Mouse (Mus musculus): Measurements from ENCODE around the gene Stk16. TPM values are rescaled to one million over a fixed set of nuclear protein-coding genes. Genes with fewer than 3 reads are reported as not detected.

Stk16 gene
- polyA plus RNA-seq, 1 experiment from 2014 or later, result 110 TPM

DNA sequence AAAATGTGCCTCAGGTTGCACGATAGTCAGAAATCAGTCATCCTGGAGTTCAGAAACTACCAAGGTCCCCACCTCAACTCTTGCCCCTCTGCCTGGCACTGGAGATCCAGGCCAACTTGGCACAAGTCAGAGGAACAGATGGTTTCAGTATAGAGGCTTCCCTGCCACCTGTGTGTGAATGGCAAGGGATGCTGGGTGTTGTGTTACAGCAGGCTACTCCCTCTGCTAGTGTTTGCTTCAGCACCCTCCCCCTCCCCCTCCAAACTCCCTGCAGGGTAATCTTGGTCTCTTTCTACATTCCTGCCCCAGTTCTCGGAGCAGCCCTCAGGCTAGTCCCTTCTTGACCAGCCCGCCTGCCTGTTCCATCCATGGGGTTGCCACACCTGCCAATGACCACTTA lies 39.9 kb downstream of the Stk16 start:
- Histone ChIP-seq H3K9me3 (ENCODE audit: control insufficient read depth, low read length) (no peaks in the 10 kb centered on the region), H3K4me1 (replicated peaks; ENCODE audit: control insufficient read depth, insufficient read depth, low read length) (0 out of 2 replicates have a peak, but pooled peaks cover 2% of the 10 kb centered on the region), H3K4me2 (replicated peaks; ENCODE audit: low read depth, low read length) (no peak overlapping the region), H3K9ac (ENCODE audit: low read depth, low read length) (no peak overlapping the region), H3K4me3 (ENCODE audit: low read depth, low read length) (no peak overlapping the region), H3K27ac (ENCODE audit: low read depth, low read length) (no peak overlapping the region), H3K27me3 (ENCODE audit: control insufficient read depth, insufficient read depth, low read length) (peaks cover 4% of the 10 kb centered on the region; the same call in 1 of the 2 replicates), H3K36me3 (ENCODE audit: control insufficient read depth, insufficient read depth, low read length) (no peaks in the 10 kb centered on the region)
- no peak for ATAC-seq (ENCODE audit: low FRiP score)
- no peak for DNase-seq (ENCODE audit: low spot score)
- 67% methylated on average over 3 of the region's 3 CpGs for WGBS

GRCm38 (mm10) chr1:75251112-75251970 lies 40.7 kb downstream of the Stk16 start:
- H3K4me1 ChIP-seq (replicated peaks; ENCODE audit: control insufficient read depth, insufficient read depth, low read length), result 0 out of 2 replicates have a peak, but pooled peaks cover 2% of the 10 kb centered on the region
- peak; percentile 39; the same call in 1 of the 2 replicates for ATAC-seq (ENCODE audit: low FRiP score)
- H3K36me3 ChIP-seq (ENCODE audit: control insufficient read depth, insufficient read depth, low read length), result no peaks in the 10 kb centered on the region
- 2% methylated on average over 21 of the region's 22 CpGs for WGBS
- DNase-seq (ENCODE audit: low spot score), result peak; percentile 79
- no peaks in the 10 kb centered on the region for H3K9me3 ChIP-seq (ENCODE audit: control insufficient read depth, low read length)
- 0 out of 2 replicates have a peak overlapping the region, but pooled peaks have one; percentile 24 for H3K9ac ChIP-seq (ENCODE audit: low read depth, low read length)
- peak overlapping the region; percentile 38 for H3K4me2 ChIP-seq (replicated peaks; ENCODE audit: low read depth, low read length)
- H3K27ac ChIP-seq (ENCODE audit: low read depth, low read length), result no peak overlapping the region
- peaks cover 4% of the 10 kb centered on the region; the same call in 1 of the 2 replicates for H3K27me3 ChIP-seq (ENCODE audit: control insufficient read depth, insufficient read depth, low read length)
- H3K4me3 ChIP-seq (ENCODE audit: low read depth, low read length), result peak overlapping the region; percentile 2; the same call in 1 of the 2 replicates

GRCm38 (mm10) chr1:75252308-75252707 lies 41.7 kb downstream of the Stk16 start:
- Histone ChIP-seq H3K4me2 (replicated peaks; ENCODE audit: low read depth, low read length) (no peak overlapping the region), H3K27me3 (ENCODE audit: control insufficient read depth, insufficient read depth, low read length) (peaks cover 4% of the 10 kb centered on the region; the same call in 1 of the 2 replicates), H3K36me3 (ENCODE audit: control insufficient read depth, insufficient read depth, low read length) (no peaks in the 10 kb centered on the region), H3K9me3 (ENCODE audit: control insufficient read depth, low read length) (no peaks in the 10 kb centered on the region), H3K27ac (ENCODE audit: low read depth, low read length) (no peak overlapping the region), H3K4me3 (ENCODE audit: low read depth, low read length) (no peak overlapping the region), H3K9ac (ENCODE audit: low read depth, low read length) (no peak overlapping the region), H3K4me1 (replicated peaks; ENCODE audit: control insufficient read depth, insufficient read depth, low read length) (0 out of 2 replicates have a peak, but pooled peaks cover 2% of the 10 kb centered on the region)
- 67% methylated on average over 13 of the region's 13 CpGs for WGBS
- DNase-seq (ENCODE audit: low spot score) (no peak), ATAC-seq (ENCODE audit: low FRiP score) (no peak)

DNA sequence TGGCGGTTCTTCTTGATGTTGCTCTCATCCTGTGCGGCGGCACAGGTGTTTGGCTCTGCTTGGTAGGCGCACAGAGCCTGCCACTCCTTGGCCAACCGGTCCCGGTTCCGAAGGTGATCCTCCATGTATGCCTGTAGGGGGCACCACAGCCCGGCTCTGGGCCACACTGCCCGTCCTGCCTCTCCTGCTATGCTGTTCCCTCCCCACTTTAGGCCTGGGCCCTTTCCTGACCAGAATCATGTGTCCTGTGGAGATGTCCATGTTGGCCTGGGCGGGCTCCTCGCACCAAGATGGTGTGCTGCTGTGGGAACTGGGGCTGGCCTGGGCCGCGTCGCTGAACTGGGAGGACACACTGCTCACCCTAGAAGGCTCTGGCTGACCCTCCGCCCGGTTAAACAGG lies 42.4 kb downstream of the Stk16 start:
- 74% methylated on average over 16 of the region's 16 CpGs for WGBS
- H3K36me3 ChIP-seq (ENCODE audit: control insufficient read depth, insufficient read depth, low read length), result no peaks in the 10 kb centered on the region
- H3K9me3 ChIP-seq (ENCODE audit: control insufficient read depth, low read length), result no peaks in the 10 kb centered on the region
- no peak overlapping the region for H3K4me3 ChIP-seq (ENCODE audit: low read depth, low read length)
- H3K4me2 ChIP-seq (replicated peaks; ENCODE audit: low read depth, low read length), result no peak overlapping the region
- peaks cover 4% of the 10 kb centered on the region; the same call in 1 of the 2 replicates for H3K27me3 ChIP-seq (ENCODE audit: control insufficient read depth, insufficient read depth, low read length)
- no peak overlapping the region for H3K9ac ChIP-seq (ENCODE audit: low read depth, low read length)
- H3K4me1 ChIP-seq (replicated peaks; ENCODE audit: control insufficient read depth, insufficient read depth, low read length), result 0 out of 2 replicates have a peak, but pooled peaks cover 2% of the 10 kb centered on the region
- ATAC-seq (ENCODE audit: low FRiP score) (no peak), DNase-seq (ENCODE audit: low spot score) (no peak)
- no peak overlapping the region for H3K27ac ChIP-seq (ENCODE audit: low read depth, low read length)

- 0 out of 2 replicates have a peak, but pooled peaks cover 2% of the 10 kb centered on the region for H3K4me1 ChIP-seq (replicated peaks; ENCODE audit: control insufficient read depth, insufficient read depth, low read length)
- peaks cover 4% of the 10 kb centered on the region; the same call in 1 of the 2 replicates for H3K27me3 ChIP-seq (ENCODE audit: control insufficient read depth, insufficient read depth, low read length)
- no peak overlapping the region for H3K9ac ChIP-seq (ENCODE audit: low read depth, low read length)
- no peak overlapping the region for H3K4me2 ChIP-seq (replicated peaks; ENCODE audit: low read depth, low read length)
- H3K27ac ChIP-seq (ENCODE audit: low read depth, low read length), result no peak overlapping the region; the same call in 1 of the 2 replicates
- H3K4me3 ChIP-seq (ENCODE audit: low read depth, low read length), result no peak overlapping the region
- no peaks in the 10 kb centered on the region for H3K36me3 ChIP-seq (ENCODE audit: control insufficient read depth, insufficient read depth, low read length)
- DNase-seq (ENCODE audit: low spot score) (peak; percentile 91), ATAC-seq (ENCODE audit: low FRiP score) (no peak)
- 65% methylated on average over 16 of the region's 16 CpGs for WGBS
- H3K9me3 ChIP-seq (ENCODE audit: control insufficient read depth, low read length), result no peaks in the 10 kb centered on the region
Observed at GRCm38 (mm10) chr1:75253849-75254624, 43.4 kb downstream of the Stk16 start.

GRCm38 (mm10) chr1:75254625-75255013 lies 44.0 kb downstream of the Stk16 start:
- WGBS, result 71% methylated on average over 8 of the region's 8 CpGs
- no peaks in the 10 kb centered on the region for H3K36me3 ChIP-seq (ENCODE audit: control insufficient read depth, insufficient read depth, low read length)
- H3K9me3 ChIP-seq (ENCODE audit: control insufficient read depth, low read length), result no peaks in the 10 kb centered on the region
- no peak overlapping the region for H3K9ac ChIP-seq (ENCODE audit: low read depth, low read length)
- ATAC-seq (ENCODE audit: low FRiP score) (no peak), DNase-seq (ENCODE audit: low spot score) (no peak)
- no peak overlapping the region for H3K4me2 ChIP-seq (replicated peaks; ENCODE audit: low read depth, low read length)
- H3K27ac ChIP-seq (ENCODE audit: low read depth, low read length), result no peak overlapping the region; the same call in 1 of the 2 replicates
- no peak overlapping the region for H3K4me3 ChIP-seq (ENCODE audit: low read depth, low read length)
- peaks cover 4% of the 10 kb centered on the region; the same call in 1 of the 2 replicates for H3K27me3 ChIP-seq (ENCODE audit: control insufficient read depth, insufficient read depth, low read length)
- H3K4me1 ChIP-seq (replicated peaks; ENCODE audit: control insufficient read depth, insufficient read depth, low read length), result 0 out of 2 replicates have a peak, but pooled peaks cover 2% of the 10 kb centered on the region

DNA sequence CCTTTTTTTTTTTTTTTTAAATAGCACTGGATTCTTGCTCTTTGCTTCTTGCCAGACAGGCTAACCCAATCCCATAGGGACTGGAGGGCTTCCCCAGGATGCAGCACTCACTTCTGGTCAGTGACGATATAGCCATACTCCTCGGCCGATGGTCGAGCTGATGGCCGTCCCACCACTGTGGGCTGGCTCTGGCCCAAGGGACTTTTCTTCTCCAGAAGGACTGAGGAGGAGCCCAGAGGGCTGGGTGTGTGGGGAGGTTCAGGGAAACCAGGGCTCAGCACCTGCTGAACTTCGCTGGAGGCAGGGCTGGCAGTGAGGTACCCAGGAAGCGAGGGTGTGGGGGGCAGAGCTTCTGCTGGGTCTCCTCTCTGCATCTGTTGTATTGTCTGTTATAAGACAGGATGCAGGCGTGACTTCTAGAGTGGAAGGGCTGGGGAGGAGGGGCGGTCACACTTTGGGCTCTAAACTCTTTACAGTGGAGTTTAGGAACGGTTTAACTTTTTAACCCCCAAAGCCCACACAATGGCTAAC lies 44.9 kb downstream of the Stk16 start:
- Histone ChIP-seq H3K27ac (ENCODE audit: low read depth, low read length) (no peak overlapping the region), H3K9me3 (ENCODE audit: control insufficient read depth, low read length) (no peaks in the 10 kb centered on the region), H3K4me3 (ENCODE audit: low read depth, low read length) (no peak overlapping the region), H3K4me2 (replicated peaks; ENCODE audit: low read depth, low read length) (no peak overlapping the region), H3K4me1 (replicated peaks; ENCODE audit: control insufficient read depth, insufficient read depth, low read length) (0 out of 2 replicates have a peak, but pooled peaks cover 2% of the 10 kb centered on the region), H3K36me3 (ENCODE audit: control insufficient read depth, insufficient read depth, low read length) (no peaks in the 10 kb centered on the region), H3K9ac (ENCODE audit: low read depth, low read length) (peak overlapping the region; percentile 27; the same call in 1 of the 2 replicates), H3K27me3 (ENCODE audit: control insufficient read depth, insufficient read depth, low read length) (peaks cover 4% of the 10 kb centered on the region; the same call in 1 of the 2 replicates)
- ATAC-seq (ENCODE audit: low FRiP score) (no peak), DNase-seq (ENCODE audit: low spot score) (no peak)
- WGBS, result 74% methylated on average over 10 of the region's 10 CpGs

DNA sequence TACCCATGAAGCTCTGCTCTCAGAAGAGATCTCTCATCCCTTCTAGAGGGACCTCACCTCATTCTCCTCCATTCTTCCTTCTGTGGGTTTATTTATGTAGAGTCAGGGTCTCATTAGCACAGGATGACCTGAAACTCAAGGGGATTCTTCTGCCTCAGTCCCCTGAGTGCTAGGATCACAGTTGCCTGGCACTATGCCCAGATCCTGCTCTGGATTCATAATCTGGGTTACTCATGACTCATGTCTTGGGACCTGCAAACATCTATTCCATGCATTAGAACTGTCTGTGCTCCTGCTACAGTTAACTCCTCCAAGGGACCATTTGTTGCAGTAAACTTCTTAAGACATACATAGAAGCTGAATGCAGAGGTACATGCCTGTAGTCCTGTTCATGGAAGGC lies 50.6 kb downstream of the Stk16 start:
- no peak for ATAC-seq (ENCODE audit: low FRiP score)

More for the DNA sequence above, 50.6 kb downstream of the Stk16 start:
- no peak overlapping the region for H3K27ac ChIP-seq (ENCODE audit: low read depth, low read length)
- H3K9ac ChIP-seq (ENCODE audit: low read depth, low read length), result no peak overlapping the region
- H3K9me3 ChIP-seq (ENCODE audit: control insufficient read depth, low read length), result no peaks in the 10 kb centered on the region
- no peak overlapping the region for H3K4me2 ChIP-seq (replicated peaks; ENCODE audit: low read depth, low read length)
- no peaks in the 10 kb centered on the region for H3K36me3 ChIP-seq (ENCODE audit: control insufficient read depth, insufficient read depth, low read length)
- peaks cover 27% of the 10 kb centered on the region for H3K27me3 ChIP-seq (ENCODE audit: control insufficient read depth, insufficient read depth, low read length)
- H3K4me3 ChIP-seq (ENCODE audit: low read depth, low read length), result no peak overlapping the region
- DNase-seq (ENCODE audit: low spot score), result no peak
- no peaks in the 10 kb centered on the region for H3K4me1 ChIP-seq (replicated peaks; ENCODE audit: control insufficient read depth, insufficient read depth, low read length)

Measured in hindbrain, embryonic 11.5 days (tissue).